ENCODE assay signal across 25 mouse cellular contexts in the genomic region with DNA sequence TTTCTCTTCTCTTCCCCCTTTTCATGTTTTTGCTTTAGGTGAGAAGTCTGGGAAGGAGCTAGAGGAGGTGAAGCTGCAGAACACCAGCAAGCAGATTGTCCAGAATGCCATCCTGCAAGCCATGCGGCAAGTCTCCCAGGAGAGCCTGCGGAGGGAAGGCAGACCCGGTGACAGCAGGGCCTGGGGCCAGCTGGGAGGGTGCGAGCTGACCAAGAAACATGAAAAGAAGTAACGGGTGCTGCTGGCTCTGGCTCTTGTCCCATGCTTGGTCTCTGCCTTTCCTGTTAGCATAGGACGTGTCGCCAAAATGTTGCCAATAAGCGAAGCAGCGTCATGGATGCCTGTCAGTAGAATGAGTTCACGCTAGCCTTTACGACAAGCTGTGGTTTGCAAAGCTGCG. TPM values are rescaled to one million over a fixed set of nuclear protein-coding genes. Genes with fewer than 3 reads are reported as not detected.
"Had no signal": no experiment of that assay in that cellular context is flagged by ENCODE, and none has a peak within 500 bp of the region (broad histone marks: within the 10 kb centered on the region; RNA-seq: fewer than 3 reads in every experiment).

No protein-coding gene starts in this region.

- H3K27ac ChIP-seq: lung, embryonic 15.5 days; midbrain, embryonic 10.5 days; midbrain, embryonic 12.5 days; neural tube, embryonic 13.5 days; neural tube, embryonic 15.5 days had no signal

- DNase-seq: lung, adult 18-20 months; lung, postnatal 14 days; lung, postnatal 4 days; midbrain, embryonic 14.5 days; retina, postnatal 1 day; right cerebral cortex, adult 18-20 months; right cerebral cortex, postnatal 25 days; right cerebral cortex, postnatal 4 days; spleen, adult 18-20 months; thymus, adult 18-20 months; thymus, postnatal 14 days; thymus, postnatal 36 days had no signal

- H3K4me3 ChIP-seq: lung, embryonic 15.5 days; midbrain, embryonic 10.5 days; midbrain, embryonic 12.5 days; myocyte; neural tube, embryonic 13.5 days; neural tube, embryonic 15.5 days had no signal

- H3K4me1 ChIP-seq: lung, embryonic 15.5 days; midbrain, embryonic 10.5 days; midbrain, embryonic 12.5 days; neural tube, embryonic 13.5 days; neural tube, embryonic 15.5 days had no signal

- H3K27me3 ChIP-seq: lung, embryonic 15.5 days; midbrain, embryonic 12.5 days; neural tube, embryonic 13.5 days; neural tube, embryonic 15.5 days had no signal

RNA-seq across cellular contexts. Expression of a gene that starts 48.0 kb away (rescaled TPM):
- total RNA-seq: megakaryocyte, adult 5-6 weeks; megakaryocyte-erythroid progenitor cell, adult 5-6 weeks had no signal
- polyA plus RNA-seq: lung, embryonic 15.5 days; lung, postnatal 0 days; midbrain, embryonic 10.5 days; midbrain, embryonic 12.5 days; myocyte; small intestine, adult 2 months; stomach, embryonic 14.5 days; stomach, embryonic 16.5 days; thymus, postnatal 0 days had no signal
